16 mouse cellular contexts compared by ENCODE assay signal in the genomic region with DNA sequence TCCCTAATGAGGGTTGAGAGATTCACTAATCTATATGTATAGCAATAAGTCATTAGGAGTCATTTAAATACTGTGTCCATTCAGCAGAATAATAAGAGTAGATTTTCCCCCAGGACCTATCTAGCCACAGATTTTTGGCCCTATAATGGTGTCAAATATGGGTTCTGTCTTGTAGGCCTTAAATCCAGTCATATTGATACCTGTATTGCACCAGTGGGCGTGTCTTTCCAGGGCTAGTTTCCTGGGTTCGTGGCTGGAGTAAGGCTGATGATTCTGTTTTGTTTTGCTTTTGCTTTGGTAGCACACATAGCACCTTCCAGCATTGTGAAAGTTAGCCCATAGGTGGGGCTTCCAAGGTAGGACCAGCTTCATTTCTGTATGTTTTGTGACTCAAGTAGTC.
"Had no signal": no experiment of that assay in that cellular context is flagged by ENCODE, and none has a peak within 500 bp of the region (broad histone marks: within the 10 kb centered on the region; RNA-seq: fewer than 3 reads in every experiment).

No protein-coding gene starts in this region.

- DNase-seq: gastrocnemius, postnatal 14 days; gastrocnemius, postnatal 36 days; heart, adult 18-20 months; heart, postnatal 14 days; heart, postnatal 36 days; kidney, adult 18-20 months; kidney, adult 8-10 months; kidney, postnatal 14 days; kidney, postnatal 36 days; layer of hippocampus, adult 9-11 months; liver; liver, embryonic 13.5 days had no signal

- ATAC-seq: hindbrain, postnatal 0 days; inflammation-experienced regulatory T-cells, adult 6 months; intestine, embryonic 15.5 days; intestine, postnatal 0 days had no signal
